Mouse (Mus musculus): Measurements from ENCODE around the gene Lnx2.

DNA sequence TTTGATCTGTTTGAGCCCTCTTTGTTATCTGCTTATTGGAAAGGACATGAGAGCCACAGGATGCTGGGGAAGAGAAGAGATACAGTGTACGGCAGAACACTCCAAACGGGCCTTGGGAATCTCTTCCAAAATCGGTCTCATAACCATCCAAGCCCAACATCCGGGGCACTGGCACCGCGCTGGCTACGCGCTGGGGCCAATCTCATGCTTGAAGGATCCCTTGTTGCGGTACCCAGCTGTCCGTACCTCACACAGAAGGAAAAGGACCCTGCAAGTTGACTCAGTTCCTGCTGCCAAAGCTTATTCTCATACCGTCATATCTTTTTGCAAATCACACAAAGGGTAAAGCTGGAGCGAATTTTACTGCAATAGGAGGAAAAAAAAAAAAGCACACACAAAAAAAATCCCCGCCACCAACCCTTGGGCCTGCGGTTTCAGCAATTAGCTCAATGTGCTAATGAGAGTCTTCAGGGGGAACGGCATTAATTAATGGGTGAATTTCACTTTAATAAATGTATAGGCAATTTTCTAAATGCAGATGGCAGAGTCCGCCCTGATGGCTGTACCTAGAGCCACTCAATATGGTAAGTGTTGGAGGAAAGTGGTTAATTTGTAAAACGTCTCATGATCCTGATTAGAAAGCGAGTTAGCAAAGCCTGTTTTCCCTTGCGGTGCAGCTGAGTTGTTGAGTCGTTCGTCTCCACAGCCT, 90.5 kb downstream of the Lnx2 start:
- TF ChIP-seq CTCF (IDR thresholded peaks at IDR 0.05; ENCODE audit: extremely low read depth, insufficient read length, insufficient replicate concordance, low read depth, low read length) (no peak), POLR2A (IDR thresholded peaks at IDR 0.05; ENCODE audit: low read depth, low read length) (no peak)
